Mouse (Mus musculus): ENCODE measurements at regions not wholly inside any gene's neighbourhood (a gene's known extent, or its start where the extent isn't known, plus 50 kb on each side); places are given as distances from the start of the nearest gene placed in this dataset.

DNA sequence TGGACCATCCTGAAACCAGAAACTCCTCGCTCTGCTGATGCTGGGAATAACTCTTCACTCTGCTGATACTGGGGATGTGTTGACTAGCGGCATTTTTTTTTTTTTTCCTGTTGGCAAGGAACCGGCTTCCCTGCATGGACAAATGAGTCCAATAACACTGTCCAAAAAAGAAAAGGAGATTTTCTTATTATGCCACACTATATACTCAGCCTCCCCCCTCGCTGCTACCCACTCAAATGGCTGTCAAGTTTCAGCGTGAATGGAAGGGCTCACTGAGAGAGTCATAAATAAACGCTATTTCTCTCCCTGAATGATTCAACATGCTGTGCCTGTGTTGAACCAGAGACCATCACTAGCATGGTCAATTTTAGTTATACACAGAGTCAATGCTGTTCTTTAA is 489.2 kb upstream of the Arid1b start:
- TF ChIP-seq CTCF (IDR thresholded peaks at IDR 0.05; ENCODE audit: low read depth) (no peak), EP300 (optimal IDR thresholded peaks at IDR 0.05) (no peak)
